Mouse (Mus musculus) embryonic facial prominence, embryonic 14.5 days (tissue): ENCODE measurements around the gene Mllt1. TPM values are rescaled to one million over a fixed set of nuclear protein-coding genes. Genes with fewer than 3 reads are reported as not detected.
A peak's percentile ranks its signal among the peaks of the same experiment; 100 is the strongest.

Experiments used
- ATAC-seq: fragments of 200-750 bp; cut with Nextera tagmentation; 2 replicates; pipeline ENCODE4 v1.8.0; 2017; ENCODE audit warnings: low read depth, moderate number of reproducible peaks, moderate TSS enrichment
- DNase-seq: peaks from one replicate; pipeline ENCODE4 v3.0.0-alpha.2; 2015; ENCODE audit warnings: low spot score
- H3K27ac ChIP-seq: fragments of 300-500 bp; sonication (generic); replicated peaks from 2 replicates; pipeline ENCODE4 v1.5.1; 2014; ENCODE audit warnings: low read depth, mild to moderate bottlenecking, low read length, moderate library complexity
- H3K27me3 ChIP-seq: fragments of 300-500 bp; sonication (generic); replicated peaks from 2 replicates; pipeline ENCODE4 v1.6.1; 2014; ENCODE audit warnings: low read length; ENCODE audit not compliant: control insufficient read depth, insufficient read depth
- H3K36me3 ChIP-seq: fragments of 300-500 bp; sonication (generic); 2 replicates; pipeline ENCODE4 v1.6.1; 2014; ENCODE audit warnings: low read length, mixed read lengths; ENCODE audit not compliant: control insufficient read depth, insufficient read depth
- H3K4me1 ChIP-seq: fragments of 300-500 bp; sonication (generic); 2 replicates; pipeline ENCODE4 v1.6.1; 2014; ENCODE audit warnings: antibody characterized with exemption, low read length; ENCODE audit not compliant: control insufficient read depth, insufficient read depth
- H3K4me2 ChIP-seq: fragments of 300-500 bp; sonication (generic); 2 replicates; pipeline ENCODE4 v1.6.1; 2014; ENCODE audit warnings: low read depth, mild to moderate bottlenecking, low read length, moderate library complexity, mixed read lengths
- H3K4me3 ChIP-seq: fragments of 300-500 bp; sonication (generic); 2 replicates; pipeline ENCODE4 v1.5.1; 2014; ENCODE audit warnings: low read depth, mild to moderate bottlenecking, low read length
- H3K9ac ChIP-seq: fragments of 300-500 bp; sonication (generic); 2 replicates; pipeline ENCODE4 v1.6.1; 2014; ENCODE audit warnings: low read depth, mild to moderate bottlenecking, low read length, moderate library complexity, mixed read lengths
- H3K9me3 ChIP-seq: fragments of 300-500 bp; sonication (generic); 2 replicates; pipeline ENCODE4 v1.6.1; 2016; ENCODE audit warnings: low read length; ENCODE audit not compliant: control insufficient read depth
- WGBS: fragments of 180-500 bp; shearing (Covaris S2); extraction: QIAGEN DNeasy Blood & Tissue Kit; methylation state at CpG from one replicate; pipeline ENCODE4 v1.1.7; 2014; 5-methylcytosine and 5-hydroxymethylcytosine counted together
- polyA plus RNA-seq: library from polyadenylated mRNA; unstranded; fragments of >200 nt; fragmentation: Nextera tagmentation; extraction: Ambion mirVana; gene quantifications from 2 replicates; pipeline ENCODE4 v1.2.1, GENCODE M21; 2014

The Mllt1 gene
- polyA plus RNA-seq, 1 experiment from 2014 or later = 24.7 TPM

- ATAC-seq = no peak
- 88% methylated on average over 7 of the region's 7 CpGs for WGBS
Measured at GRCm38 (mm10) chr17:56954871-56955270, 19.7 kb upstream of the Mllt1 start.

DNA sequence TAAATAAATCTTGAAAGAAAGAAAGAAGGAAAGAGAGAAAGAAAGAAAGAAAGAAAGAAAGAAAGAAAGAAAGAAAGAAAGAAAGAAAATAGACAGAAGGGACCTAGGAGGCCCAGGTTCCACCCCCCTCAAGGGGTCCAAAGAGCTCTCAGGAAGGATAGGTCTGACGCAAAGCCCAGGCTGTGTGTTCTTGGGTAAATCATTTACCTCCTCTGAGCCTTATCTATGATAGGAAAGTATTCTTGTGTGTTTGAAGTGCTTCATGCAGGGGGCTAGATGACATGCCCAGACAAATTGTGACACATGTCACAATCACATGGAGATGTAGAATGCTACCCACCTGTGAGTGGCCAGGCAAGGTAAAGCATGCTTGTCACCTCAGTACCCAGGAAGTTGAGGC is 17.4 kb upstream of the Mllt1 start:
- H3K4me1 ChIP-seq = no peaks in the 10 kb centered on the region
- no peak overlapping the region for H3K27ac ChIP-seq
- no peak overlapping the region for H3K4me3 ChIP-seq
- WGBS = 79% methylated on average over 1 of the region's 1 CpGs
- ATAC-seq = no peak
- no peak for DNase-seq
- H3K36me3 ChIP-seq = no peaks in the 10 kb centered on the region
- H3K9me3 ChIP-seq = no peaks in the 10 kb centered on the region
- H3K4me2 ChIP-seq = no peak overlapping the region
- no peak overlapping the region for H3K9ac ChIP-seq
- no peaks in the 10 kb centered on the region for H3K27me3 ChIP-seq

More at GRCm38 (mm10) chr17:56954871-56955270, 19.7 kb upstream of the Mllt1 start:
- DNase-seq = no peak
- no peaks in the 10 kb centered on the region for H3K36me3 ChIP-seq
- H3K4me3 ChIP-seq = no peak overlapping the region
- H3K9me3 ChIP-seq = no peaks in the 10 kb centered on the region
- no peak overlapping the region for H3K27ac ChIP-seq
- H3K4me2 ChIP-seq = no peak overlapping the region
- no peaks in the 10 kb centered on the region for H3K4me1 ChIP-seq
- H3K27me3 ChIP-seq = no peaks in the 10 kb centered on the region
- H3K9ac ChIP-seq = no peak overlapping the region

- no peaks in the 10 kb centered on the region for H3K36me3 ChIP-seq
- no peak overlapping the region for H3K4me2 ChIP-seq
- no peaks in the 10 kb centered on the region for H3K4me1 ChIP-seq
- no peak for ATAC-seq
- no peak overlapping the region for H3K27ac ChIP-seq
- 20% methylated on average over 3 of the region's 3 CpGs for whole genome bisulfite sequencing
- H3K27me3 ChIP-seq = no peaks in the 10 kb centered on the region
- no peak for DNase-seq
- peaks cover 4% of the 10 kb centered on the region; the same call in 1 of the 2 replicates for H3K9me3 ChIP-seq
- H3K4me3 ChIP-seq = no peak overlapping the region
- H3K9ac ChIP-seq = no peak overlapping the region
Measured at GRCm38 (mm10) chr17:56950915-56951314, 15.7 kb upstream of the Mllt1 start.

- no peak overlapping the region for H3K4me3 ChIP-seq
- H3K9ac ChIP-seq = no peak overlapping the region
- H3K9me3 ChIP-seq = 0 out of 2 replicates have a peak, but pooled peaks cover 8% of the 10 kb centered on the region
- no peak overlapping the region for H3K4me2 ChIP-seq
- peaks cover 9% of the 10 kb centered on the region for H3K4me1 ChIP-seq
- no peak for ATAC-seq
- DNase-seq = no peak
- no peak overlapping the region for H3K27ac ChIP-seq
- 67% methylated on average over 4 of the region's 4 CpGs for WGBS
- no peaks in the 10 kb centered on the region for H3K27me3 ChIP-seq
- no peaks in the 10 kb centered on the region for H3K36me3 ChIP-seq
Measured at GRCm38 (mm10) chr17:56938751-56939150, 3.5 kb upstream of the Mllt1 start.

- no peak for ATAC-seq
Measured at GRCm38 (mm10) chr17:56936731-56937130, 1.5 kb upstream of the Mllt1 start.

DNA sequence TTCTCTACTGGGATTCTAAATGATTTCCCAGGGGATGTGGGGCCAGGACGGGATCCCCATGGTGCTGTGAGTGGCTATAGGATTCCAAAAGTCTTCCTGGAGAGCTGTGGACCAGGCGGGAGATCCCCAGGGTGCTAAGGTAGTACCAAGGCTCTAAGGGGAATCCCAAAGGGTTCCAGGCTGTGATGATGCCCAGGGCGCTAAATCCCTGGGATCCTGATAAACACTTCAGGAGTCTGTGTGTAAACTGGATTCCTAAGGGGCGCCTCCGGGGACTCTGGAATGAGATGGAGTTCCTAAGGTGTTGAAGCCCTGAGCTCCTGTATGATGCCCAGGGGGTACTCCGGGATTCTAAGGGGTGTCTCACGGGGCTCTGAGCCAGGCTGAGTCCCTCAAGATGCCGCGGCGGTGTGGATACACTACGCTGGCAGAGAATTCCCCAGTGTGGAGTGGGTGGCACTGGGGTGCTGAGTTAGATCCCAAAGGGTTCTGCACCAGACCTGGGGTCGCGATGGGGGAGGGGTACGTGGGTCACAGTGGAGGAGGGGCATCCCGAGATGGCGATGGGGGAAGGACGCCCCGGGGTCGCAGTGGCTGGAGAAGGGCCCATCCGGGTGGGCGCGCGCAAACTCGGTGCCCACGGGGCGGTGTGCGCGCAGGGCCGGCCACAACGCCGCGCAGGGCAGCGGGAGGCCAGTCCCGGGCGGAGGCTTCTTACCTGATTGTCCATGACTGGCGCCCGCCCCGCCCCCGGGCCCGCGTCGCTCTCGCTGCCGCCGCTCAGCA is 477 bp downstream of the Mllt1 start:
- peak; percentile 56 for ATAC-seq
- H3K9me3 ChIP-seq = no peaks in the 10 kb centered on the region
- 0 out of 2 replicates have a peak, but pooled peaks cover 4% of the 10 kb centered on the region for H3K36me3 ChIP-seq
- peak overlapping the region; percentile 90 for H3K4me2 ChIP-seq
- WGBS = 3% methylated on average over 16 of the region's 45 CpGs
- no peaks in the 10 kb centered on the region for H3K27me3 ChIP-seq
- peak; percentile 39 for DNase-seq
- peak overlapping the region; percentile 84 for H3K27ac ChIP-seq
- H3K4me3 ChIP-seq = peak overlapping the region; percentile 95
- peaks cover 21% of the 10 kb centered on the region for H3K4me1 ChIP-seq
- peak overlapping the region; percentile 97 for H3K9ac ChIP-seq

More at GRCm38 (mm10) chr17:56936731-56937130, 1.5 kb upstream of the Mllt1 start:
- DNase-seq = no peak
- Histone ChIP-seq H3K4me2 (no peak overlapping the region), H3K9me3 (0 out of 2 replicates have a peak, but pooled peaks cover 8% of the 10 kb centered on the region), H3K4me1 (peaks cover 21% of the 10 kb centered on the region), H3K27me3 (no peaks in the 10 kb centered on the region), H3K36me3 (0 out of 2 replicates have a peak, but pooled peaks cover 4% of the 10 kb centered on the region), H3K27ac (no peak overlapping the region), H3K9ac (no peak overlapping the region), H3K4me3 (no peak overlapping the region)
- WGBS = 95% methylated on average over 7 of the region's 7 CpGs

GRCm38 (mm10) chr17:56933395-56933794 is 1.8 kb downstream of the Mllt1 start:
- 93% methylated on average over 2 of the region's 2 CpGs for WGBS
- ATAC-seq (no peak), DNase-seq (no peak)
- no peak overlapping the region for H3K9ac ChIP-seq
- peaks cover 21% of the 10 kb centered on the region for H3K4me1 ChIP-seq
- no peaks in the 10 kb centered on the region for H3K9me3 ChIP-seq
- H3K4me3 ChIP-seq = no peak overlapping the region
- H3K4me2 ChIP-seq = peak overlapping the region; percentile 90
- 0 out of 2 replicates have a peak, but pooled peaks cover 4% of the 10 kb centered on the region for H3K36me3 ChIP-seq
- no peaks in the 10 kb centered on the region for H3K27me3 ChIP-seq
- no peak overlapping the region for H3K27ac ChIP-seq

- Histone ChIP-seq H3K4me2 (no peak overlapping the region), H3K9me3 (no peaks in the 10 kb centered on the region), H3K27me3 (no peaks in the 10 kb centered on the region), H3K27ac (no peak overlapping the region), H3K4me3 (no peak overlapping the region), H3K9ac (no peak overlapping the region), H3K4me1 (peaks cover 21% of the 10 kb centered on the region), H3K36me3 (peaks cover 17% of the 10 kb centered on the region; the same call in 1 of the 2 replicates)
- ATAC-seq (no peak), DNase-seq (no peak)
- WGBS = 81% methylated on average over 8 of the region's 8 CpGs
Measured at GRCm38 (mm10) chr17:56930026-56930425, 5.2 kb downstream of the Mllt1 start.

DNA sequence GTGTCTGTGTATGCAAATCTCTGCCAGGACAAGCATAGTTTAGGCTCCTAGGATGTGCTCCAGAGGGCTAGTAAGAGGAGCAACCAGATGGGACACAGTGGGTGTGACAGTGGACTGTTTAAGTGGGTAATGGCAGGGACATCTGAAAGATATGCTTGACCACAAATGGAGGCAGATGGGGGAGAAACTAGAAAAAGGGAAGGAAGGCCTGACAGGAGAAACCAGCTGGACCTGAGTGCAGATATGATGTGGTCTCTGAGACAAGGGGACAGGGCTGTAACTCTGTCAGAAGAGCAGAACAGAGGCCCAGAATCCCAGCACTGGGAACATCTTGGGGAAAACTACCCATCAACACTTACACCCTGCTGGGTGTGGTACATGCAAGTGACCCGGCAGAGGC is 5.7 kb downstream of the Mllt1 start:
- Histone ChIP-seq H3K36me3 (peaks cover 21% of the 10 kb centered on the region), H3K4me2 (no peak overlapping the region), H3K27ac (no peak overlapping the region), H3K4me1 (peaks cover 19% of the 10 kb centered on the region), H3K4me3 (no peak overlapping the region), H3K9me3 (no peaks in the 10 kb centered on the region), H3K9ac (no peak overlapping the region), H3K27me3 (no peaks in the 10 kb centered on the region)
- no peak for ATAC-seq
- no peak for DNase-seq
- 79% methylated on average over 1 of the region's 1 CpGs for WGBS
